Mouse (Mus musculus) stomach, postnatal 0 days (tissue): ENCODE results near the gene Hmga1. TPM values are rescaled to one million over a fixed set of nuclear protein-coding genes. Genes with fewer than 3 reads are reported as not detected.

ENCODE experiments used
- ATAC-seq: fragments of 200-750 bp; cut with Nextera tagmentation; 2 replicates; pipeline ENCODE4 v1.8.0; 2017; ENCODE audit not compliant: low FRiP score, low TSS enrichment
- DNase-seq: peaks from one replicate; pipeline ENCODE4 v3.0.0-alpha.2; 2016; ENCODE audit warnings: low spot score
- H3K27ac ChIP-seq: fragments of 300-500 bp; sonication (generic); replicated peaks from 2 replicates; pipeline ENCODE4 v1.5.1; 2014; ENCODE audit warnings: mild to moderate bottlenecking, control low read depth
- H3K27me3 ChIP-seq: fragments of 300-500 bp; sonication (generic); 2 replicates; pipeline ENCODE4 v1.6.1; 2014; ENCODE audit warnings: low read length; ENCODE audit not compliant: control insufficient read depth, insufficient read depth
- H3K36me3 ChIP-seq: fragments of 300-500 bp; sonication (generic); 2 replicates; pipeline ENCODE4 v1.6.1; 2014; ENCODE audit warnings: low read length, mixed read lengths; ENCODE audit not compliant: control insufficient read depth, insufficient read depth
- H3K4me1 ChIP-seq: fragments of 300-500 bp; sonication (generic); replicated peaks from 2 replicates; pipeline ENCODE4 v1.6.1; 2014; ENCODE audit warnings: antibody characterized with exemption; ENCODE audit not compliant: control insufficient read depth, insufficient read depth
- H3K4me2 ChIP-seq: fragments of 300-500 bp; sonication (generic); replicated peaks from 2 replicates; pipeline ENCODE4 v1.6.1; 2014; ENCODE audit warnings: low read depth, mild to moderate bottlenecking, control low read depth, moderate library complexity
- H3K4me3 ChIP-seq: fragments of 300-500 bp; sonication (generic); 2 replicates; pipeline ENCODE4 v1.5.1; 2014; ENCODE audit warnings: low read depth, low read length, control low read depth
- H3K9ac ChIP-seq: fragments of 300-500 bp; sonication (generic); 2 replicates; pipeline ENCODE4 v1.6.1; 2014; ENCODE audit warnings: mild to moderate bottlenecking, low read length, control low read depth, mixed read lengths
- H3K9me3 ChIP-seq: fragments of 300-500 bp; sonication (generic); 2 replicates; pipeline ENCODE4 v1.6.1; 2016; ENCODE audit warnings: low read length; ENCODE audit not compliant: control insufficient read depth
- CTCF ChIP-seq: IDR thresholded peaks from 2 replicates; pipeline ENCODE4 v1.5.1; 2016; ENCODE audit warnings: antibody characterized with exemption, low read depth, mild to moderate bottlenecking, moderate library complexity
- EP300 ChIP-seq: optimal IDR thresholded peaks from 2 replicates; pipeline ENCODE3; 2016; ENCODE audit warnings: antibody characterized with exemption
- WGBS: fragments of 180-500 bp; shearing (Covaris S2); extraction: QIAGEN DNeasy Blood & Tissue Kit; methylation state at CpG from one replicate; pipeline ENCODE4 v1.1.7; 2014; 5-methylcytosine and 5-hydroxymethylcytosine counted together
- polyA plus RNA-seq: library from polyadenylated mRNA; unstranded; fragments of >200 nt; fragmentation: Nextera tagmentation; extraction: Ambion mirVana; gene quantifications from 2 replicates; pipeline ENCODE4 v1.2.1, GENCODE M21; 2015

Hmga1 gene
- polyA plus RNA-seq, 1 experiment from 2014 or later, result 71.1 TPM

DNA sequence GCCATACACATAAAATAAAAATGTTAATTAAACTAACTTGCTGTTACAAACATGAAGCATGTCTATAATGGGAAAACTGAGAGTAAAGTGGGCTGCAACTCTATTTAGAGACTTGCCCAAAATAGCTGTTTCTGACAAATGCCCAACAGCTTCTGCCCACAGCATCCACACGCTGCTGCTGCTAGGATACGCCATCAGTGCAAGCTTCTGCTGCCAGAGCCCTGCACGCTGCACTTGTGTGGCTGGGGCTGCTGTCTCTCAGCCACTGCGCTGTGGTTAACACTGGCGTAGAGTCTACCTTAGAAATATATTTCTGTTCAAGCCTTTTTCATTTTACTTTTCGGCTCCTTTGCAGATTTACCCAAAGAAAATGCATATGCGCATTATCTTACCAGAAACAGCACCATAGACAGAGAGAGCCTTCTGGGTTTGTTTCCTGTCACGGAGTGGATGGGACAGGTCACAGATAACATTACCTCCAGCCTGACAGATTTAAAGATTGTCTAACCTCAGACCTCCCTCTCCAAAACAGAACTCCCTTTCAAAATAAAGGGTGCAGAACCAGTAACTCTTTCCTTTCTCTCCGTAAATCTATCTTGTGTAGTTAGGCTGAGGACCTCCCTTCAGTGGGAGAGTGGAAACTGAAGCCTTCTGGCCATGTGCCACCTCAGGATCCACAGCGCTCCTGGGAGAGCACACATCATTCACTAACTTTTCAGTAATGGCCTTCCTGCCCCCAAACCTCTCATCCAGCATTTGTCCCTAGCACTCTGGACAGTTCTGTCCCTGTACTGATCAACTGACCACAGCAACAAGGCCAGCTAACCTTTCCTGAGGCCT lies 54.6 kb downstream of the Hmga1 start:
- WGBS, result 72% methylated on average over 10 of the region's 10 CpGs
- TF ChIP-seq EP300 (no peak), CTCF (no peak)
- H3K27ac ChIP-seq, result no peak overlapping the region
- DNase-seq (no peak), ATAC-seq (no peak)
- no peaks in the 10 kb centered on the region for H3K27me3 ChIP-seq
- no peaks in the 10 kb centered on the region for H3K9me3 ChIP-seq
- H3K4me2 ChIP-seq, result no peak overlapping the region
- H3K9ac ChIP-seq, result no peak overlapping the region
- no peak overlapping the region for H3K4me3 ChIP-seq
- no peaks in the 10 kb centered on the region for H3K4me1 ChIP-seq
- H3K36me3 ChIP-seq, result no peaks in the 10 kb centered on the region; the same call in 1 of the 2 replicates

DNA sequence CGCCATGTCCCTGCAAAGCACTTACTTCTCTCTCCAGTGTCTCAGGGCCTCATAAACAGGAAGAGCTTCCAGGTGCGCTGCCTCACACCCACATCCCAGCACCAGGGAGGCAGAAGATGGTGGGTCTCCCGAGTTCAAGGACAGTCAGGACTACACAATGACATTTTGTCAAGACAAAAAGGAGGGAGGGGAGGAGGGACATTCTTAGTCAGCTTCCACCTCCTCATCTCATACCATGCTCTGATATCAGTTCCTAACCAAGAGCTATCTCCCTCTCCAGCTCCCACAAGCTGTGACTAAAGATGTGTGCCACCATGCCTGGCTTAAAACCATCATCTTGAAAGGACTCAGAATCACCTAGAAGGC lies 55.2 kb downstream of the Hmga1 start:
- no peak overlapping the region for H3K9ac ChIP-seq
- H3K27ac ChIP-seq, result no peak overlapping the region
- no peak overlapping the region for H3K4me3 ChIP-seq
- H3K36me3 ChIP-seq, result no peaks in the 10 kb centered on the region; the same call in 1 of the 2 replicates
- H3K4me2 ChIP-seq, result no peak overlapping the region
- DNase-seq (no peak), ATAC-seq (no peak)
- H3K4me1 ChIP-seq, result no peaks in the 10 kb centered on the region
- TF ChIP-seq EP300 (no peak), CTCF (no peak)
- no peaks in the 10 kb centered on the region for H3K27me3 ChIP-seq
- WGBS, result 47% methylated on average over 3 of the region's 3 CpGs
- no peaks in the 10 kb centered on the region for H3K9me3 ChIP-seq

DNA sequence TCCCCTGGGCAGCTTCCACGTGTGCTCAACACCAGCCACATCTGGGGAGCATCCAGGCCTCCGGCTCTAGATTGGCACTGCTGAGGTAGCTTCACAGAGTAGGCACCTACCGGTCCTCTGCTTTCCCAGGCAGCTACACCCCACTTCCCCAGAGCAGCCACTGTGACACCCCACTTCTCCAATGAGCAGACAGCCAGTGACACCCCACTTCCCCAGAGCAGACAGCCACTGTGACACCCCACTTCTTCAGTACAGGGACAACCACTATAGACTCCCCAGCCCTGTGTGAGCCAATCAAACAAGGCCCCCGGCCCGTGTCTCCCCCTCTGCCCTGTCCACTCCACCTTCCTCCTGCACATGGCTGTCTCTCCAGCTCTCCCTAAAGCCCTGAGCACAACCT lies 55.7 kb downstream of the Hmga1 start:
- H3K27me3 ChIP-seq, result no peaks in the 10 kb centered on the region
- no peak overlapping the region for H3K4me3 ChIP-seq
- no peaks in the 10 kb centered on the region for H3K4me1 ChIP-seq
- H3K36me3 ChIP-seq, result no peaks in the 10 kb centered on the region; the same call in 1 of the 2 replicates
- ATAC-seq (no peak), DNase-seq (no peak)
- 76% methylated on average over 5 of the region's 5 CpGs for WGBS
- H3K27ac ChIP-seq, result no peak overlapping the region
- H3K9ac ChIP-seq, result no peak overlapping the region
- no peak overlapping the region for H3K4me2 ChIP-seq
- H3K9me3 ChIP-seq, result no peaks in the 10 kb centered on the region
- no peak for TF ChIP-seq CTCF
- no peak for TF ChIP-seq EP300

DNA sequence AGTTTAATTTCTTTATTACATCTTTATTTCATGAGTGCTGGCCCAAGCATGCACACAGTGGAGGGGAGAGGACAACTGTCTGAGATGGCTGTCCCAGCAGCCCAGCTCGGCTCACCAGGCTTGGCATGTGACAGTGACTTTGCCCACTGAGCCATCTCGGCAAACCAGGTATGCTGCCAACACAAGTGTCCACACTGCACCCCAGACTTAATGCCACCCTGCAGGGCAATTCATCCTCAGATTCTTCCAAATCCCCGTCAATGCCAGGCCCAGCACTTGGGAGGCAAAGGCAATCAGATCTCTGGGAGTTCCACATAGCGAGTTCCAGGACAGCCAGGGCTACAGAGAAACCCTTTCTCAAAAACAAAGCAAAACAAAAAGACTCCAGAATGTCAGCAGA lies 56.7 kb downstream of the Hmga1 start:
- no peak for TF ChIP-seq CTCF
- no peak for TF ChIP-seq EP300
- Histone ChIP-seq H3K9me3 (no peaks in the 10 kb centered on the region), H3K4me3 (no peak overlapping the region), H3K4me2 (no peak overlapping the region), H3K27me3 (no peaks in the 10 kb centered on the region), H3K27ac (no peak overlapping the region), H3K36me3 (no peaks in the 10 kb centered on the region; the same call in 1 of the 2 replicates), H3K4me1 (no peaks in the 10 kb centered on the region), H3K9ac (no peak overlapping the region)
- DNase-seq (no peak), ATAC-seq (no peak)
- 75% methylated on average over 4 of the region's 4 CpGs for WGBS

Other genes with a start within 250 kb of the Hmga1 start
- 0.16 TPM in 2 replicates for gene Grm4, start 35.1 kb upstream of the Hmga1 start, polyA plus RNA-seq
- 37.1 and 37.7 TPM in 2 replicates for gene AI413582, start 9.3 kb downstream of the Hmga1 start, polyA plus RNA-seq
- 40.6 and 43.9 TPM in 2 replicates for gene Nudt3, start 67.0 kb downstream of the Hmga1 start, polyA plus RNA-seq
- gene RPS10-NUDT3, start 78.7 kb downstream of the Hmga1 start, polyA plus RNA-seq, result not detected in 2 replicates
- gene Rps10, start 80.2 kb downstream of the Hmga1 start, polyA plus RNA-seq, result 828 and 879 TPM in 2 replicates
- 1.2 and 1.4 TPM in 2 replicates for gene Pacsin1, start 99.0 kb downstream of the Hmga1 start, polyA plus RNA-seq
- 28.0 and 29.7 TPM in 2 replicates for gene Spdef, start 172.5 kb downstream of the Hmga1 start, polyA plus RNA-seq